Mouse (Mus musculus): ENCODE measurements at regions not wholly inside any gene's neighbourhood (a gene's known extent, or its start where the extent isn't known, plus 50 kb on each side); places are given as distances from the start of the nearest gene placed in this dataset.

GRCm38 (mm10) chr19:52534758-52535157, 270.7 kb downstream of the Ins1 start:
- no peak for DNase-seq (ENCODE audit: low spot score)

GRCm38 (mm10) chr19:52525509-52525908, 261.4 kb downstream of the Ins1 start:
- DNase-seq (ENCODE audit: low spot score) = peak; percentile 20

GRCm38 (mm10) chr19:52503331-52503730, 239.2 kb downstream of the Ins1 start:
- DNase-seq (ENCODE audit: low spot score) = no peak
